Mouse (Mus musculus): Measurements from ENCODE around the gene Ntrk2.

- no peak for TF ChIP-seq NRF1 (IDR thresholded peaks at IDR 0.05; ENCODE audit: insufficient read depth, low read depth, low read length, poor library complexity, severe bottlenecking)
- no peak for TF ChIP-seq MXI1 (IDR thresholded peaks at IDR 0.05; ENCODE audit: low read depth, low read length)
Observed at GRCm38 (mm10) chr13:58923496-58923895, 117.1 kb downstream of the Ntrk2 start.
